Mouse (Mus musculus) spleen, postnatal 10 days (tissue): Measurements from ENCODE around the gene Abcc8.

Source experiments
- DNase-seq, 2 experiments: peaks; one replicate each; pipeline ENCODE4 v3.0.0; 2021 to 2022; ENCODE audit warnings: low spot score in 2 of 2

Abcc8 gene

GRCm38 (mm10) chr7:46058882-46059281 is 121.0 kb downstream of the Abcc8 start:
- peak; percentile 28 to 44 for DNase-seq
